Mouse (Mus musculus) CD8-positive naive resting alpha-beta T cell, adult 2 months (primary cell): ENCODE results near the gene Vmn1r73.

Source experiments
- DNase-seq, 2 experiments: peaks; one replicate each; pipeline ENCODE4 v3.0.0; 2022; ENCODE audit warnings: low read depth in 2 of 2, low spot score in 2 of 2

Vmn1r73 gene

GRCm38 (mm10) chr7:11729966-11730365, at the start of gene Vmn1r73:
Vmn1r73 (plus strand) TSS chr7:11730266.
- DNase-seq, result no peak
